Mouse (Mus musculus) erythroblast, embryonic 14.5 days (primary cell): ENCODE data around the gene A630001G21Rik.

Experiments used
- GATA1 ChIP-seq: IDR thresholded peaks from 2 replicates; pipeline ENCODE4 v1.6.1; 2012; ENCODE audit warnings: low read length, inconsistent platforms, mixed read lengths
- TAL1 ChIP-seq: IDR thresholded peaks from 3 replicates; pipeline ENCODE4 v1.6.1; 2012; ENCODE audit warnings: low read length, inconsistent platforms, mixed read lengths

GRCm38 (mm10) chr1:85809256-85809655 lies 30.8 kb upstream of the A630001G21Rik start:
- TF ChIP-seq GATA1 (no peak), TAL1 (no peak)
